Mouse (Mus musculus) midbrain, embryonic 14.5 days (tissue): Measurements from ENCODE around the gene Htr1d. TPM values are rescaled to one million over a fixed set of nuclear protein-coding genes. Genes with fewer than 3 reads are reported as not detected.
A peak's percentile ranks its signal among the peaks of the same experiment; 100 is the strongest.

Experiments used
- ATAC-seq: fragments of 200-750 bp; cut with Nextera tagmentation; 2 replicates; pipeline ENCODE4 v1.8.0; 2017; ENCODE audit warnings: moderate number of reproducible peaks, moderate library complexity; ENCODE audit not compliant: low FRiP score, low TSS enrichment
- DNase-seq: peaks from one replicate; pipeline ENCODE4 v3.0.0-alpha.2; 2015
- H3K27ac ChIP-seq: fragments of 300-500 bp; sonication (generic); replicated peaks from 2 replicates; pipeline ENCODE4 v1.5.1; 2014; ENCODE audit warnings: mild to moderate bottlenecking, low read depth, low read length, moderate library complexity
- H3K27me3 ChIP-seq: fragments of 300-500 bp; sonication (generic); 2 replicates; pipeline ENCODE4 v1.6.1; 2014; ENCODE audit warnings: low read length, control low read depth, mixed read lengths; ENCODE audit not compliant: control insufficient read depth, insufficient read depth
- H3K36me3 ChIP-seq: fragments of 300-500 bp; sonication (generic); 2 replicates; pipeline ENCODE4 v1.6.1; 2014; ENCODE audit warnings: low read length, control low read depth; ENCODE audit not compliant: control insufficient read depth, insufficient read depth
- H3K4me1 ChIP-seq: fragments of 300-500 bp; sonication (generic); 2 replicates; pipeline ENCODE4 v1.6.1; 2014; ENCODE audit warnings: mild to moderate bottlenecking, antibody characterized with exemption, low read length, control low read depth; ENCODE audit not compliant: control insufficient read depth, insufficient read depth
- H3K4me2 ChIP-seq: fragments of 300-500 bp; sonication (generic); 2 replicates; pipeline ENCODE4 v1.6.1; 2014; ENCODE audit warnings: mild to moderate bottlenecking, low read length, moderate library complexity
- H3K4me3 ChIP-seq: fragments of 300-500 bp; sonication (generic); replicated peaks from 2 replicates; pipeline ENCODE4 v1.5.1; 2014; ENCODE audit warnings: low read depth, low read length
- H3K9ac ChIP-seq: fragments of 300-500 bp; sonication (generic); replicated peaks from 2 replicates; pipeline ENCODE4 v1.6.1; 2014; ENCODE audit warnings: mild to moderate bottlenecking, low read length, moderate library complexity
- H3K9me3 ChIP-seq: fragments of 300-500 bp; sonication (generic); 2 replicates; pipeline ENCODE4 v1.6.1; 2016; ENCODE audit warnings: low read length, control low read depth, mixed read lengths; ENCODE audit not compliant: control insufficient read depth
- WGBS: fragments of 180-500 bp; shearing (Covaris S2); extraction: QIAGEN DNeasy Blood & Tissue Kit; methylation state at CpG from one replicate; pipeline ENCODE4 v1.1.7; 2014; 5-methylcytosine and 5-hydroxymethylcytosine counted together
- polyA plus RNA-seq: library from polyadenylated mRNA; unstranded; fragments of >200 nt; fragmentation: Nextera tagmentation; extraction: Ambion mirVana; gene quantifications from 2 replicates; pipeline ENCODE4 v1.2.1, GENCODE M21; 2014

Htr1d gene
- polyA plus RNA-seq, 1 experiment from 2014 or later, result 0.86 TPM

- no peaks in the 10 kb centered on the region for H3K4me1 ChIP-seq
- DNase-seq, result no peak
- WGBS, result 71% methylated on average over 15 of the region's 15 CpGs
- no peak overlapping the region for H3K9ac ChIP-seq
- no peaks in the 10 kb centered on the region for H3K27me3 ChIP-seq
- H3K36me3 ChIP-seq, result no peaks in the 10 kb centered on the region
- peaks cover 4% of the 10 kb centered on the region; the same call in 1 of the 2 replicates for H3K9me3 ChIP-seq
- no peak overlapping the region for H3K4me2 ChIP-seq
- no peak overlapping the region for H3K4me3 ChIP-seq
- no peak for ATAC-seq
- H3K27ac ChIP-seq, result no peak overlapping the region
Measured at GRCm38 (mm10) chr4:136441354-136442043, 18.2 kb downstream of the Htr1d start.

DNA sequence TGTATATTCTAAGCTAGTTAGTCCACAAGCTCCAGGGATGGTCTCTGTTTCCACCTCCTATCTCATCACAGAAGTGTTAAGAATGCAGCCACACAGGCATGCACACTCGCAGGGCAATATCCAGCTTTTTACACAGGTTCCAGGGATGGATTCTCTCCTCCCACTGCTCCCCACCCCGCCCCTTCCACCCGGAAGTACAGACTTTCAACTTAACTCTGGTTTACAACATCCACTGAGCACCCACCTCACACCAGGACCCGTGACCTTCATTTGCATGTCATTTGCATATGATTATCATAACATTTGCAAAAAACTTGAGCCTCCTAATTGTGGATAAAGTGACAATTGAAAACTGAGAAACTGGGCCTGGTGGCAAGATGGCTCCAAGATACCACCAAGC, 21.2 kb downstream of the Htr1d start:
- H3K4me2 ChIP-seq, result no peak overlapping the region
- no peak overlapping the region for H3K4me3 ChIP-seq
- no peaks in the 10 kb centered on the region for H3K27me3 ChIP-seq
- H3K9me3 ChIP-seq, result peaks cover 4% of the 10 kb centered on the region; the same call in 1 of the 2 replicates
- H3K9ac ChIP-seq, result no peak overlapping the region
- no peak overlapping the region for H3K27ac ChIP-seq
- DNase-seq (no peak), ATAC-seq (no peak)
- no peaks in the 10 kb centered on the region for H3K4me1 ChIP-seq
- WGBS, result 71% methylated on average over 4 of the region's 4 CpGs
- H3K36me3 ChIP-seq, result no peaks in the 10 kb centered on the region

DNA sequence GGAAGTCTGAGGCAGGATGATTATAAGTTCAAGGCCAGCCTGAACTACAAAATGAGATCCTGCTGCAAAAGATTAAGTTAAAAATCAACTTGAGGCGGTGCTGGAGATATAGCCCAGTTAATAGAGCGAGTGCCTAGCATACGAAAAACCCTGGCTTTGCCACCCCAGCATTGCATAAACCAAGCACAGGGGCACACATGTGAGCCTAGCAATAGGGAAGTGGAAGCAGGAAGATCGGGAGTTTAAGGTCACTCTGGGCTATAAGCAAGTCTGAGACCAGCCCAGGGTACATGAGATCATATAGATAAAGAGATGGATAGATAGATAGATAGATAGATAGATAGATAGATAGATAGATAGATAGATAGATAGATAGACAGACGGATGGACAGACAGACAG, 26.5 kb downstream of the Htr1d start:
- H3K9me3 ChIP-seq, result peaks cover 1% of the 10 kb centered on the region; the same call in 1 of the 2 replicates
- H3K4me1 ChIP-seq, result no peaks in the 10 kb centered on the region
- no peaks in the 10 kb centered on the region for H3K27me3 ChIP-seq
- WGBS, result 94% methylated on average over 5 of the region's 5 CpGs
- DNase-seq (no peak), ATAC-seq (no peak)
- H3K9ac ChIP-seq, result no peak overlapping the region
- H3K4me2 ChIP-seq, result no peak overlapping the region
- no peak overlapping the region for H3K4me3 ChIP-seq
- no peak overlapping the region for H3K27ac ChIP-seq
- H3K36me3 ChIP-seq, result no peaks in the 10 kb centered on the region

DNA sequence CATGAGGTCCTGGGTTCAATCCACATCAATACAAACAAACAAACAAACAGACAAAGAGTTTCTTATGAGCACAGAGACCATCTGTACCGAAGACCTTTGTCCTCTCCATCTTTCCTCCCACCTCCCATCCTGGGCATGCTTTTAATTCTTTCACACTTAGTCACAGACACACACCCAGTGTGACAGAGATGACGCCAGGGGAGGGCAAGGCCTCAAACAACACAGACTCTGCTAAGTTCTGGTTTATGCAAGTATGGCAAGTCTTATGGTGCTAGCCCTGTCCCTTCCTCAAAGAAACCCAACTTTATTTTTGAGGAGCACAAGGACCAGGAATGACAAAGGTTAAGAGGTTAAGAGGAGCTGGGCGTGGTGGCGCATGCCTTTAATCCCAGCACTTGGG, 26.9 kb downstream of the Htr1d start:
- WGBS, result 89% methylated on average over 4 of the region's 4 CpGs
- no peak overlapping the region for H3K4me2 ChIP-seq
- no peak overlapping the region for H3K9ac ChIP-seq
- H3K4me1 ChIP-seq, result no peaks in the 10 kb centered on the region
- no peak for ATAC-seq
- H3K36me3 ChIP-seq, result no peaks in the 10 kb centered on the region
- H3K9me3 ChIP-seq, result no peaks in the 10 kb centered on the region
- no peak for DNase-seq
- H3K27me3 ChIP-seq, result no peaks in the 10 kb centered on the region
- H3K27ac ChIP-seq, result no peak overlapping the region
- H3K4me3 ChIP-seq, result no peak overlapping the region

- Histone ChIP-seq H3K36me3 (no peaks in the 10 kb centered on the region), H3K9ac (no peak overlapping the region), H3K9me3 (no peaks in the 10 kb centered on the region), H3K4me2 (no peak overlapping the region), H3K4me1 (no peaks in the 10 kb centered on the region), H3K27me3 (no peaks in the 10 kb centered on the region), H3K4me3 (no peak overlapping the region), H3K27ac (no peak overlapping the region)
- ATAC-seq (no peak), DNase-seq (no peak)
- WGBS, result 27% methylated on average over 6 of the region's 6 CpGs
Measured at GRCm38 (mm10) chr4:136451564-136451963, 28.2 kb downstream of the Htr1d start.

DNA sequence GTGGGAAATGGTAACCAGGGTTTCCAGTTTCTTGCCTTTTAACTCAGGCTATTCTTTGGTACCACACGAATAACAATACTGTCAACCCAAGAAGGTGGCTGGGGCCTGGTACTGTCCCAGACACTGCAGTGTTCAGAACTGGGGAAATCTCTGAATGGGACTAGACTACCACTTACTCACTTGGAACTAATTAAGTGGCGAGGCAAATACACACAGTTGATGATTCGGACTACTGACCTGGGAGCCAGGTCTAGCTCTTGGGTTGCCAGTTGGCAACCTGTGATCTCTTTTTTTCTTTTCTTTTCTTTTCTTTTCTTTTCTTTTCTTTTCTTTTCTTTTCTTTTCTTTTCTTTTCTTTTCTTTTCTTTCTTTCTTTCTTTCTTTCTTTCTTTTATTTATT, 29.0 kb downstream of the Htr1d start:
- WGBS, result 83% methylated on average over 3 of the region's 3 CpGs
- H3K27me3 ChIP-seq, result no peaks in the 10 kb centered on the region
- ATAC-seq, result no peak

GRCm38 (mm10) chr4:136452792-136453191, 29.5 kb downstream of the Htr1d start:
- Histone ChIP-seq H3K27me3 (no peaks in the 10 kb centered on the region), H3K9me3 (no peaks in the 10 kb centered on the region), H3K27ac (no peak overlapping the region), H3K4me2 (no peak overlapping the region), H3K36me3 (no peaks in the 10 kb centered on the region), H3K4me3 (no peak overlapping the region), H3K9ac (no peak overlapping the region), H3K4me1 (no peaks in the 10 kb centered on the region)
- WGBS, result 81% methylated on average over 5 of the region's 5 CpGs
- DNase-seq (no peak), ATAC-seq (no peak)

More for the DNA sequence above, 29.0 kb downstream of the Htr1d start:
- no peaks in the 10 kb centered on the region for H3K9me3 ChIP-seq
- H3K4me1 ChIP-seq, result no peaks in the 10 kb centered on the region
- no peak overlapping the region for H3K9ac ChIP-seq
- no peak overlapping the region for H3K4me3 ChIP-seq
- no peaks in the 10 kb centered on the region for H3K36me3 ChIP-seq
- no peak for DNase-seq
- H3K4me2 ChIP-seq, result no peak overlapping the region
- no peak overlapping the region for H3K27ac ChIP-seq

DNA sequence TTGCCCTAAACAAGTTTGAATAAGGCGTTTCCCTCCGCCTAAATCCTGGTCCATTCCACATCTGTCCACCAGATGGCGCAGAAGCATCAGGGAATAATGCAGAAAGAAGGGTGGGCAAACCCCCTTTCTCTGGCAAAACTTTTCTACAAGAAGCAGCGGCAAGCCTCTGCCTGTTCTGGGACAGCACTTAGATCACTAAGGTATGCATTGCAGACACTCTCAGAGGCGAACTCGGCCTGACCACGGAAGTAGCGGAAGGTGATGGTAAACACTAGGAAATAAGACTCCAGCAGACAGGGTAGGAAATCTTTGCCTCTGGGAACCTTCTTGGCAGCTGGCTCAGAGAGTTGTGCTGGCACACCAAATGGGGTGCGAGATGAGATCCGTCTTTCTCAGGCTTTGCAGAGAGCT, 31.5 kb downstream of the Htr1d start:
- Histone ChIP-seq H3K4me1 (no peaks in the 10 kb centered on the region), H3K36me3 (no peaks in the 10 kb centered on the region), H3K27ac (no peak overlapping the region), H3K9me3 (no peaks in the 10 kb centered on the region), H3K4me2 (peak overlapping the region; percentile 29; the same call in 1 of the 2 replicates), H3K9ac (no peak overlapping the region), H3K4me3 (no peak overlapping the region), H3K27me3 (no peaks in the 10 kb centered on the region)
- 13% methylated on average over 10 of the region's 10 CpGs for WGBS
- DNase-seq (peak; percentile 91), ATAC-seq (no peak)

- H3K4me3 ChIP-seq, result no peak overlapping the region
- no peaks in the 10 kb centered on the region for H3K9me3 ChIP-seq
- no peaks in the 10 kb centered on the region for H3K36me3 ChIP-seq
- H3K4me2 ChIP-seq, result no peak overlapping the region
- no peak overlapping the region for H3K9ac ChIP-seq
- H3K27ac ChIP-seq, result no peak overlapping the region
- DNase-seq, result no peak
- no peak for ATAC-seq
- H3K4me1 ChIP-seq, result no peaks in the 10 kb centered on the region
- WGBS, result 95% methylated on average over 6 of the region's 6 CpGs
- peaks cover 7% of the 10 kb centered on the region; the same call in 1 of the 2 replicates for H3K27me3 ChIP-seq
Measured at GRCm38 (mm10) chr4:136456516-136457218, 33.3 kb downstream of the Htr1d start.
